Mouse (Mus musculus) embryonic fibroblast, embryonic 13.5 days (primary cell): Measurements from ENCODE around the gene Erich6.

ENCODE experiments used
- CTCF ChIP-seq: IDR thresholded peaks from 2 replicates; pipeline ENCODE4 v1.5.1; 2011; ENCODE audit warnings: mild to moderate bottlenecking, control low read depth, low read length, moderate library complexity, borderline replicate concordance; ENCODE audit not compliant: insufficient read depth
- POLR2A ChIP-seq: IDR thresholded peaks from 2 replicates; pipeline ENCODE4 v1.6.1; 2011; ENCODE audit warnings: low read depth, mild to moderate bottlenecking, control low read depth, low read length, moderate library complexity

- no peak for TF ChIP-seq CTCF
- no peak for TF ChIP-seq POLR2A
Measured at GRCm38 (mm10) chr3:58685396-58685795, 48.4 kb upstream of the Erich6 start.
